Mouse (Mus musculus) ovary, adult 18-20 months (tissue): Measurements from ENCODE around the gene Vil1.

Experiments
- DNase-seq: peaks from one replicate; pipeline ENCODE4 v3.0.0; 2022; ENCODE audit warnings: low spot score, mixed read lengths

The Vil1 gene

GRCm38 (mm10) chr1:74408589-74409504 is at the start of gene Vil1:
Gene Vil1 (plus strand): TSS chr1:74409376.
- no peak for DNase-seq

- no peak for DNase-seq
These were observed 49.1 kb upstream of the Vil1 start for GRCm38 (mm10) chr1:74359952-74360517.

GRCm38 (mm10) chr1:74361812-74362211 is 47.4 kb upstream of the Vil1 start, which contains the start of gene Catip:
Gene Catip (plus strand): TSS chr1:74362108.
- DNase-seq = peak; percentile 58

GRCm38 (mm10) chr1:74362325-74363229 is 46.6 kb upstream of the Vil1 start:
- no peak for DNase-seq

- DNase-seq = no peak
These were observed 45.7 kb upstream of the Vil1 start for GRCm38 (mm10) chr1:74363437-74363836.

GRCm38 (mm10) chr1:74364270-74364669 is 44.9 kb upstream of the Vil1 start:
- DNase-seq = no peak

GRCm38 (mm10) chr1:74367886-74368645 is 41.1 kb upstream of the Vil1 start:
- DNase-seq = peak; percentile 67

GRCm38 (mm10) chr1:74370040-74370439 is 39.1 kb upstream of the Vil1 start:
- no peak for DNase-seq

- DNase-seq = no peak
These were observed 35.8 kb upstream of the Vil1 start for GRCm38 (mm10) chr1:74373372-74373771.

- DNase-seq = no peak
These were observed 34.2 kb upstream of the Vil1 start, which contains the start of gene Slc11a1 for GRCm38 (mm10) chr1:74374980-74375379. Gene Slc11a1 (plus strand): TSS chr1:74375195.

GRCm38 (mm10) chr1:74375561-74375960 is 33.6 kb upstream of the Vil1 start:
- DNase-seq = no peak

GRCm38 (mm10) chr1:74376396-74376795 is 32.8 kb upstream of the Vil1 start:
- no peak for DNase-seq

GRCm38 (mm10) chr1:74379058-74379504 is 30.1 kb upstream of the Vil1 start:
- DNase-seq = no peak

- DNase-seq = no peak
These were observed 28.7 kb upstream of the Vil1 start for GRCm38 (mm10) chr1:74380484-74380883.

- no peak for DNase-seq
These were observed 27.6 kb upstream of the Vil1 start for GRCm38 (mm10) chr1:74381588-74382021.

- no peak for DNase-seq
These were observed 25.8 kb upstream of the Vil1 start for GRCm38 (mm10) chr1:74383385-74383784.

GRCm38 (mm10) chr1:74384525-74384924 is 24.7 kb upstream of the Vil1 start:
- no peak for DNase-seq

- DNase-seq = no peak
These were observed 24.1 kb upstream of the Vil1 start for GRCm38 (mm10) chr1:74385064-74385463.

GRCm38 (mm10) chr1:74385531-74385930 is 23.6 kb upstream of the Vil1 start:
- no peak for DNase-seq

GRCm38 (mm10) chr1:74386363-74386713 is 22.8 kb upstream of the Vil1 start:
- no peak for DNase-seq

GRCm38 (mm10) chr1:74386714-74387385 is 22.3 kb upstream of the Vil1 start:
- peak; percentile 90 for DNase-seq
